Mouse (Mus musculus) ovary, postnatal 10 days (tissue): Measurements from ENCODE around the gene AL731706.1.
A peak's percentile ranks its signal among the peaks of the same experiment; 100 is the strongest.
"Not testable (repeated sequence)": the region's sequence is repeated elsewhere in the genome, so short reads cannot be mapped to it uniquely, and the experiment has no call there.

ENCODE experiments used
- DNase-seq: peaks from one replicate; pipeline ENCODE4 v3.0.0; 2022; ENCODE audit warnings: low spot score

The AL731706.1 gene

GRCm38 (mm10) chr2:136891068-136891950 is at the start of gene AL731706.1, which contains the start of the genes Slx4ip and Mkks:
TSS of gene AL731706.1 (minus strand) at chr2:136891389.
TSS of gene Slx4ip (plus strand) at chr2:136891218.
TSS of gene Mkks (minus strand) at chr2:136891389.
- peak; percentile 98 for DNase-seq

- no peak for DNase-seq
Observed at GRCm38 (mm10) chr2:136938249-136938648, 47.1 kb upstream of the AL731706.1 start.

GRCm38 (mm10) chr2:136936391-136937288 is 45.5 kb upstream of the AL731706.1 start:
- no peak for DNase-seq

- no peak for DNase-seq
Observed at GRCm38 (mm10) chr2:136921003-136921408, 29.8 kb upstream of the AL731706.1 start.

- DNase-seq, result no peak
Observed at GRCm38 (mm10) chr2:136920257-136920993, 29.2 kb upstream of the AL731706.1 start.

GRCm38 (mm10) chr2:136919433-136919832 is 28.2 kb upstream of the AL731706.1 start:
- DNase-seq, result no peak

- DNase-seq, result no peak
Observed at GRCm38 (mm10) chr2:136914334-136914902, 23.2 kb upstream of the AL731706.1 start.

- DNase-seq, result no peak
Observed at GRCm38 (mm10) chr2:136913021-136913420, 21.8 kb upstream of the AL731706.1 start.

GRCm38 (mm10) chr2:136911958-136912411 is 20.8 kb upstream of the AL731706.1 start:
- DNase-seq, result no peak

- no peak for DNase-seq
Observed at GRCm38 (mm10) chr2:136909298-136909697, 18.1 kb upstream of the AL731706.1 start.

GRCm38 (mm10) chr2:136908596-136908995 is 17.4 kb upstream of the AL731706.1 start:
- no peak for DNase-seq

GRCm38 (mm10) chr2:136896131-136896530 is 4.9 kb upstream of the AL731706.1 start:
- no peak for DNase-seq

GRCm38 (mm10) chr2:136894494-136894893 is 3.3 kb upstream of the AL731706.1 start:
- no peak for DNase-seq

- DNase-seq, result peak; percentile 74
Observed at GRCm38 (mm10) chr2:136891951-136892371, 772 bp upstream of the AL731706.1 start.

- not testable (repeated sequence) for DNase-seq
Observed at GRCm38 (mm10) chr2:136890716-136891067, 497 bp downstream of the AL731706.1 start.

GRCm38 (mm10) chr2:136886846-136887245 is 4.3 kb downstream of the AL731706.1 start:
- no peak for DNase-seq

GRCm38 (mm10) chr2:136885579-136885978 is 5.6 kb downstream of the AL731706.1 start, which contains the start of gene AL731706.2:
TSS of gene AL731706.2 (minus strand) at chr2:136885679.
- DNase-seq, result no peak

- no peak for DNase-seq
Observed at GRCm38 (mm10) chr2:136854543-136855388, 36.4 kb downstream of the AL731706.1 start.

- DNase-seq, result no peak
Observed at GRCm38 (mm10) chr2:136850366-136850765, 40.8 kb downstream of the AL731706.1 start.

GRCm38 (mm10) chr2:136837994-136838393 is 53.2 kb downstream of the AL731706.1 start:
- DNase-seq, result no peak
